Mouse (Mus musculus): ENCODE results near the gene Rnf186. TPM values are rescaled to one million over a fixed set of nuclear protein-coding genes. Genes with fewer than 3 reads are reported as not detected.

Gene Rnf186
- total and polyA plus RNA-seq, 3 experiments, result not detected

DNA sequence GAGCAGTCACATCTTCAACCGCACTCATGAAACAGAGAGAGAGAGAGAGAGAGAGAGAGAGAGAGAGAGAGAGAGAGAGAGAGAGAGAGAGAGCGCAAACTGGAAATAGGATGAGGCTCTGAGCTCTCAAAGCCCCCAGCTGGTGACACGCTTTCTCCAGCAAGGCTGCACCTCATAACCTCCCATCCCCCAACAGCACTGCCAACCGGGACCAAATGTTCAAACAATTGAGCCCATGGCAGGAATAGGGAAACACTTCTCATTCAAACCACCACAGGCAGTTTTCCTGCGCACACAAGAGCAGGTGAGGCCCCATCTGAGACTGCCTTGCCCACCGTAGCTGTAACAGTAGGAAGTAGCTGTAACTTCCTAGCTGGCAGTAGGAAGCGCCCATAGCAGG lies 25.5 kb upstream of the Rnf186 start:
- Histone ChIP-seq H3K79me2 (replicated peaks; ENCODE audit: control insufficient read depth, extremely low read depth, insufficient read depth, poor library complexity, severe bottlenecking) (no peaks in the 10 kb centered on the region), H3K27ac (ENCODE audit: insufficient read depth, low read depth) (no peak overlapping the region), H3K36me3 (replicated peaks in 1 of 2; ENCODE audit: control insufficient read depth in 1 of 2, insufficient read depth in 1 of 2, low read length in 1 of 2) (no peaks in the 10 kb centered on the region), H3K4me2 (ENCODE audit: insufficient read depth, low read depth, poor library complexity, severe bottlenecking) (no peak overlapping the region), H3K4me1 (ENCODE audit: control insufficient read depth in 1 of 2, insufficient read depth in 2 of 2) (peaks cover 14 to 56% of the 10 kb centered on the region in 2 experiments), H3K27me3 (replicated peaks) (peaks cover 7% of the 10 kb centered on the region), H3K4me3 (replicated peaks in 1 of 3; ENCODE audit: low read depth in 2 of 3, low read length in 2 of 3, poor library complexity in 1 of 3) (no peak overlapping the region), H3K9ac (ENCODE audit: insufficient read depth, low read depth) (no peak overlapping the region), H3K9me3 (replicated peaks; ENCODE audit: low read length) (no peaks in the 10 kb centered on the region)
- dilution Hi-C loops (cut with MboI; ENCODE audit: extremely low pct_ligation_motif_present, extremely low pct_unique_long_range_greater_than_20kb, low sequenced_read_pairs) (no loop called here), in situ Hi-C loops (cut with MboI; ENCODE audit: low pct_ligation_motif_present, low pct_unique_long_range_greater_than_20kb, low sequenced_read_pairs) (no loop called here)
- TF ChIP-seq MYC (IDR thresholded peaks at IDR 0.05; ENCODE audit: low read depth, low read length), result no peak
- TF ChIP-seq PAX5 (IDR thresholded peaks at IDR 0.05; ENCODE audit: low read length), result no peak
- TF ChIP-seq ETS1 (conservative IDR thresholded peaks at IDR 0.05; ENCODE audit: low read depth, low read length), result no peak
- TF ChIP-seq IRF4 (IDR thresholded peaks at IDR 0.05; ENCODE audit: low read depth, low read length), result no peak
- TF ChIP-seq UBTF (IDR thresholded peaks at IDR 0.05; ENCODE audit: low read depth, low read length), result no peak
- TF ChIP-seq CTCF (conservative IDR thresholded peaks at IDR 0.05 in 1 of 2, IDR thresholded peaks at IDR 0.05 in 1 of 2; ENCODE audit: low read depth in 2 of 2, low read length in 2 of 2), result no peak
- TF ChIP-seq TCF12 (IDR thresholded peaks at IDR 0.05; ENCODE audit: low read depth, low read length), result no peak
- TF ChIP-seq SMC3 (IDR thresholded peaks at IDR 0.05; ENCODE audit: low read depth, low read length), result no peak
- no peak for TF ChIP-seq EP300 (IDR thresholded peaks at IDR 0.05; ENCODE audit: low read length)
- no peak for DNase-seq (ENCODE audit: extremely low read depth)

DNA sequence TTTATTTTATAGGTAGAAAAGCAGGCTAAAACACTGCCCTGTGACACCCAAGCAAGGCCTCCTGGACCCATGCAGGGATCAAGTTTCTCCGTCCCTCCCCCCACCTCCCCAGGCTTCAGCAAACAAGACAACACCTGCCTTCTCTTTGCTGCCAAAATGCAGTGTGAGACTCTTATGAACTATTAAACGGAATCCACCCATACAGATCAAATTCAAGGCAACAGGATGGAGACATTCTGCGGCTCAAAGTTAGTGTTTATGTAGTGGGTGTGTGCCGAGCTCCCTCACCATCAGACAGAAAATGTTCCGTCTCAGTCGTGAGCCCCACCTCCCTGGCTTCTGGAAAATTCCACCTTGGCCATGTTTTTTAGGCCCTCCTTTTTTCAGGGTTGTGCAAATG lies 24.9 kb upstream of the Rnf186 start:
- dilution Hi-C loops (cut with MboI; ENCODE audit: extremely low pct_ligation_motif_present, extremely low pct_unique_long_range_greater_than_20kb, low sequenced_read_pairs) (no loop called here), in situ Hi-C loops (cut with MboI; ENCODE audit: low pct_ligation_motif_present, low pct_unique_long_range_greater_than_20kb, low sequenced_read_pairs) (no loop called here)
- no peaks in the 10 kb centered on the region for H3K79me2 ChIP-seq (replicated peaks; ENCODE audit: control insufficient read depth, extremely low read depth, insufficient read depth, poor library complexity, severe bottlenecking)

More for the DNA sequence above, 24.9 kb upstream of the Rnf186 start:
- H3K9me3 ChIP-seq (replicated peaks; ENCODE audit: low read length), result no peaks in the 10 kb centered on the region
- H3K27ac ChIP-seq (ENCODE audit: insufficient read depth, low read depth), result no peak overlapping the region
- no peaks in the 10 kb centered on the region for H3K36me3 ChIP-seq (replicated peaks in 1 of 2; ENCODE audit: control insufficient read depth in 1 of 2, insufficient read depth in 1 of 2, low read length in 1 of 2)
- no peak overlapping the region for H3K4me2 ChIP-seq (ENCODE audit: insufficient read depth, low read depth, poor library complexity, severe bottlenecking)
- peaks cover 14 to 56% of the 10 kb centered on the region in 2 experiments for H3K4me1 ChIP-seq (ENCODE audit: control insufficient read depth in 1 of 2, insufficient read depth in 2 of 2)
- H3K9ac ChIP-seq (ENCODE audit: insufficient read depth, low read depth), result no peak overlapping the region
- TF ChIP-seq CTCF (conservative IDR thresholded peaks at IDR 0.05 in 1 of 2, IDR thresholded peaks at IDR 0.05 in 1 of 2; ENCODE audit: low read depth in 2 of 2, low read length in 2 of 2) (no peak), SMC3 (IDR thresholded peaks at IDR 0.05; ENCODE audit: low read depth, low read length) (no peak), RCOR1 (conservative IDR thresholded peaks at IDR 0.05; ENCODE audit: low read depth, low read length) (no peak), HCFC1 (IDR thresholded peaks at IDR 0.05; ENCODE audit: low read depth, low read length) (no peak), TBP (conservative IDR thresholded peaks at IDR 0.05; ENCODE audit: low read depth, low read length) (no peak), JUN (IDR thresholded peaks at IDR 0.05; ENCODE audit: insufficient read depth, low read depth, low read length) (no peak), ZC3H11A (IDR thresholded peaks at IDR 0.05; ENCODE audit: low read depth, low read length) (no peak), USF2 (conservative IDR thresholded peaks at IDR 0.05; ENCODE audit: low read depth, low read length) (no peak), BHLHE40 (IDR thresholded peaks at IDR 0.05; ENCODE audit: low read depth, low read length) (no peak), JUND (conservative IDR thresholded peaks at IDR 0.05; ENCODE audit: low read depth, low read length) (no peak), POLR2A (IDR thresholded peaks at IDR 0.05; ENCODE audit: low read depth, low read length) (no peak), ELF1 (IDR thresholded peaks at IDR 0.05; ENCODE audit: low read depth, low read length) (no peak), ZMIZ1 (IDR thresholded peaks at IDR 0.05; ENCODE audit: low read depth, low read length) (no peak), MAZ (IDR thresholded peaks at IDR 0.05; ENCODE audit: low read depth, low read length) (no peak), ETS1 (conservative IDR thresholded peaks at IDR 0.05; ENCODE audit: low read depth, low read length) (no peak), MAX (IDR thresholded peaks at IDR 0.05; ENCODE audit: low read length) (no peak), PAX5 (IDR thresholded peaks at IDR 0.05; ENCODE audit: low read length) (no peak)
- no peak overlapping the region for H3K4me3 ChIP-seq (replicated peaks in 1 of 3; ENCODE audit: low read depth in 2 of 3, low read length in 2 of 3, poor library complexity in 1 of 3)
- DNase-seq (ENCODE audit: extremely low read depth), result no peak
- peaks cover 11% of the 10 kb centered on the region for H3K27me3 ChIP-seq (replicated peaks)
